Mouse (Mus musculus) ES-Bruce4 (cell line): ENCODE measurements around the gene Snai1. TPM values are rescaled to one million over a fixed set of nuclear protein-coding genes. Genes with fewer than 3 reads are reported as not detected.

Source experiments
- H3K27ac ChIP-seq: 2 replicates; pipeline ENCODE4 v1.5.1; 2012; ENCODE audit warnings: low read length, inconsistent platforms; ENCODE audit not compliant: insufficient read depth
- H3K27me3 ChIP-seq: 2 replicates; pipeline ENCODE4 v1.6.1; 2012; ENCODE audit warnings: mild to moderate bottlenecking, low read length, inconsistent platforms; ENCODE audit not compliant: control insufficient read depth, poor library complexity, insufficient read depth, severe bottlenecking
- H3K36me3 ChIP-seq: 2 replicates; pipeline ENCODE4 v1.6.1; 2012; ENCODE audit warnings: inconsistent platforms, mild to moderate bottlenecking, low read length, moderate library complexity; ENCODE audit not compliant: control insufficient read depth, poor library complexity, insufficient read depth, severe bottlenecking
- H3K4me1 ChIP-seq: one replicate; pipeline ENCODE4 v1.8.1; 2011; ENCODE audit warnings: low read length; ENCODE audit not compliant: control insufficient read depth, insufficient read depth
- H3K4me3 ChIP-seq: 2 replicates; pipeline ENCODE4 v1.5.1; 2011; ENCODE audit warnings: low read depth, mild to moderate bottlenecking, low read length
- H3K9ac ChIP-seq: 2 replicates; pipeline ENCODE4 v1.6.1; 2012; ENCODE audit warnings: low read depth, mild to moderate bottlenecking, inconsistent platforms; ENCODE audit not compliant: poor library complexity, severe bottlenecking
- H3K9me3 ChIP-seq: replicated peaks from 2 replicates; pipeline ENCODE4 v1.6.1; 2012; ENCODE audit warnings: mild to moderate bottlenecking, low read length, inconsistent platforms; ENCODE audit not compliant: control insufficient read depth, poor library complexity, insufficient read depth, severe bottlenecking
- CTCF ChIP-seq: IDR thresholded peaks from one replicate; pipeline ENCODE4 v1.8.1; 2011; ENCODE audit warnings: low read depth, low read length
- EP300 ChIP-seq: IDR thresholded peaks from 2 replicates; pipeline ENCODE4 v1.6.1; 2011; ENCODE audit warnings: low read depth, low read length; ENCODE audit not compliant: insufficient read depth
- POLR2A ChIP-seq: IDR thresholded peaks from one replicate; pipeline ENCODE4 v1.8.1; 2011; ENCODE audit warnings: low read length; ENCODE audit not compliant: insufficient read depth
- polyA plus RNA-seq: library from polyadenylated mRNA; stranded (reverse); fragments of >200 nt; gene quantifications from 2 replicates; pipeline ENCODE4 v1.2.4, GENCODE M21; 2011; ENCODE audit warnings: low read depth; ENCODE audit not compliant: missing spikeins, insufficient read depth, insufficient read length

Snai1 gene
- polyA plus RNA-seq, 1 experiment: 5.9 TPM

- H3K9me3 ChIP-seq: no peaks in the 10 kb centered on the region
- no peak overlapping the region for H3K4me3 ChIP-seq
- H3K9ac ChIP-seq: no peak overlapping the region
- no peak overlapping the region for H3K27ac ChIP-seq
- H3K27me3 ChIP-seq: no peaks in the 10 kb centered on the region
- H3K36me3 ChIP-seq: peaks cover 24% of the 10 kb centered on the region
- TF ChIP-seq CTCF (no peak), EP300 (no peak), POLR2A (no peak)
- no peaks in the 10 kb centered on the region for H3K4me1 ChIP-seq
These were observed 31.3 kb upstream of the Snai1 start for GRCm38 (mm10) chr2:167506546-167507260.

- Histone ChIP-seq H3K4me1 (no peaks in the 10 kb centered on the region), H3K9me3 (no peaks in the 10 kb centered on the region), H3K4me3 (no peak overlapping the region), H3K27me3 (no peaks in the 10 kb centered on the region), H3K27ac (no peak overlapping the region), H3K36me3 (peaks cover 31% of the 10 kb centered on the region), H3K9ac (no peak overlapping the region)
- TF ChIP-seq CTCF (no peak), POLR2A (no peak), EP300 (no peak)
These were observed 30.1 kb upstream of the Snai1 start for GRCm38 (mm10) chr2:167507719-167508385.

- H3K27me3 ChIP-seq: no peaks in the 10 kb centered on the region
- no peak overlapping the region for H3K4me3 ChIP-seq
- peaks cover 37% of the 10 kb centered on the region for H3K36me3 ChIP-seq
- no peaks in the 10 kb centered on the region for H3K9me3 ChIP-seq
- no peak overlapping the region for H3K9ac ChIP-seq
- no peak overlapping the region for H3K27ac ChIP-seq
- no peak for TF ChIP-seq EP300
- no peak for TF ChIP-seq POLR2A
- no peak for TF ChIP-seq CTCF
- no peaks in the 10 kb centered on the region for H3K4me1 ChIP-seq
These were observed 29.4 kb upstream of the Snai1 start for GRCm38 (mm10) chr2:167508569-167508968.

- Histone ChIP-seq H3K9ac (no peak overlapping the region), H3K27ac (no peak overlapping the region), H3K36me3 (peaks cover 39% of the 10 kb centered on the region), H3K27me3 (no peaks in the 10 kb centered on the region), H3K9me3 (no peaks in the 10 kb centered on the region), H3K4me1 (no peaks in the 10 kb centered on the region), H3K4me3 (no peak overlapping the region)
- TF ChIP-seq CTCF (no peak), EP300 (no peak), POLR2A (no peak)
These were observed 27.5 kb upstream of the Snai1 start for GRCm38 (mm10) chr2:167510485-167510884.

GRCm38 (mm10) chr2:167512365-167512764 is 25.6 kb upstream of the Snai1 start:
- no peak for TF ChIP-seq EP300
- TF ChIP-seq CTCF: no peak
- no peaks in the 10 kb centered on the region for H3K4me1 ChIP-seq
- H3K27ac ChIP-seq: no peak overlapping the region
- no peaks in the 10 kb centered on the region for H3K9me3 ChIP-seq
- H3K4me3 ChIP-seq: no peak overlapping the region
- no peak overlapping the region for H3K9ac ChIP-seq
- H3K27me3 ChIP-seq: no peaks in the 10 kb centered on the region
- H3K36me3 ChIP-seq: peaks cover 45% of the 10 kb centered on the region

GRCm38 (mm10) chr2:167512970-167513369 is 25.0 kb upstream of the Snai1 start:
- TF ChIP-seq EP300: no peak
- no peak for TF ChIP-seq CTCF
- no peak for TF ChIP-seq POLR2A
- Histone ChIP-seq H3K27ac (no peak overlapping the region), H3K4me3 (no peak overlapping the region), H3K36me3 (peaks cover 45% of the 10 kb centered on the region), H3K9me3 (no peaks in the 10 kb centered on the region), H3K4me1 (no peaks in the 10 kb centered on the region), H3K27me3 (no peaks in the 10 kb centered on the region), H3K9ac (no peak overlapping the region)
